Mouse (Mus musculus) G1E-ER4 (cell line): Measurements from ENCODE around the gene Dusp15. TPM values are rescaled to one million over a fixed set of nuclear protein-coding genes. Genes with fewer than 3 reads are reported as not detected.

ENCODE experiments used
- GATA1 ChIP-seq: IDR thresholded peaks from one replicate; pipeline ENCODE4 v1.8.0; 2012; ENCODE audit warnings: low read length, inconsistent platforms
- polyA plus RNA-seq: library from polyadenylated mRNA; stranded (reverse); fragments of >175 nt; gene quantifications from 2 replicates; pipeline ENCODE4 v1.2.3, GENCODE M21; 2012

The Dusp15 gene
- polyA plus RNA-seq, 1 experiment, result not detected

DNA sequence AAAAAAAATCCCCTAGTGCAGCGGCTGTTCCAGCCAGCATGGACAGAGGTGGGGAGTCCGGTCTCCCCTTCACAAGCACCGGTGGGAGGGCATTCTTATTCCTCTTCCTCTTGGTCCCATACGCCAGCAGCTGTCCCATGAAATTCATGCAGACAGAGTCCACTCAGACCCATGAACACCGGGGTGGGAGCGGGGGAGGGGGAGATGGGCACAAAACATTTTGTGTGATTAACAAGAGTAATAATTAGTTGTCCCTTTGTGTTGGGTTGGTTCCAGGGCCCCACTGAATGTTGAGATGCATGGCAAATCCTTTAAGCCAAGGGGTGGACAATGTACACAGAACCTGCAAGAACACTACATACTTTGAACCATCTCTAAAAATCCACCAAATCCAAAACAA, 10.4 kb downstream of the Dusp15 start:
- TF ChIP-seq GATA1, result no peak

DNA sequence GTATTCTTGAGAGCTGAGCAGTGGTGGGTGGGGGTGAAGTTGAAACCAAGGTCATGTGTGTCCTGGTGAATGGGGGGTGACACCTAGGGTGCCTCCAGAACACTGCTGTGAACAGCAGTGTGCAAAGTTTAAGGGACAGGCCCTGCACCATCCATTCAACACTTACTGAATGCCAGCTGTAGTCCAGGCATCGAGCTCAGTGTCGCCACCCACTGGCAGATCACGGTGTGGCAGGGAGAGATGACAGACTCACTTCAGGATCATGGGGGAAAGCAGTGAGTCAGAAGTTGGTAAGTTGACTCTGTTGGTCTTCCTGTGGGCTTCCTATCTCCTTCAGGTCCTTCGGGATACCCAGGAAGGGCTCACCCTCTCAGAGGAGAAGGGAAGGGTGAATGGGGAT, 11.7 kb downstream of the Dusp15 start:
- TF ChIP-seq GATA1, result no peak

DNA sequence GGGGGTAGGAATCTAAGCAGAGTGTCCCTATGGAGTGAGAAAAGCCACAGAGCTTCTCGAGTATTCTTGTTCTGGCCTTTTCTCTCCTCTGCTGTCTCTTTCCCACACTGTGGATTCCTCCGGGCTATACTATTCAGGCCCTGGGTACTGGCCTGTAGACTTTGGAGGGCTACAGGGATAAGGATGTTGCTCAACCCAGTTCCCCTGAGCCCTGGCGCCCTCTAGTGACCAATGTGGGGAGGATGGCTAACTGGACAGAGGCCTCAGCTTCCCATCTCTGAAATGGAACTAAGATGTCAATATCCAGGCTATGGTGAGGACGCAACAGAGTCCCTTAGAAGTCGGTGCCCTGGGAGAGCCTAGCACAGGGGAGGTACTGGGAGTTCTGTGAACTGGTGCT, 17.9 kb downstream of the Dusp15 start:
- TF ChIP-seq GATA1, result no peak

DNA sequence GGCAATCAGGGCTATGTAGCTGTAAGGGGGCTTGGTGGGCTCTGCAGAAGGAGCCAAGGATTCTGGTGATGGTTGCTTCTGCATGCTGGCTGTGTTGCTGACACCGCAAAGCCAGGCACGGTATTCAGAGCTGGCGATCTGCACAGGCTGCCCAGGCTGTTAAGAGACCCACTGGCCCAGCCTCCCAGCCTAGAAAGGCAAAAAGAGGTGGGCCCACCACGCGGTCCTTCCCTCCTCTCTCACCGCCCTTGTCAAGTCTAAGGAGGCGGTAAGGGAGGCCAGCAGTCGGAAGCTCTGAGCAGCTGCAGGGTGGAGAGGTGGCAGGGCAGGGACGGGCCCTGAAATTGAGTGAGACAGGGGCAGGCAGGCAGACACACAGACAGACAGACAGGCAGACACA, 18.4 kb downstream of the Dusp15 start, which contains the start of gene Foxs1:
TSS of gene Foxs1 (minus strand) at position 161 of the 400 bp plus-strand sequence.
- TF ChIP-seq GATA1, result no peak

DNA sequence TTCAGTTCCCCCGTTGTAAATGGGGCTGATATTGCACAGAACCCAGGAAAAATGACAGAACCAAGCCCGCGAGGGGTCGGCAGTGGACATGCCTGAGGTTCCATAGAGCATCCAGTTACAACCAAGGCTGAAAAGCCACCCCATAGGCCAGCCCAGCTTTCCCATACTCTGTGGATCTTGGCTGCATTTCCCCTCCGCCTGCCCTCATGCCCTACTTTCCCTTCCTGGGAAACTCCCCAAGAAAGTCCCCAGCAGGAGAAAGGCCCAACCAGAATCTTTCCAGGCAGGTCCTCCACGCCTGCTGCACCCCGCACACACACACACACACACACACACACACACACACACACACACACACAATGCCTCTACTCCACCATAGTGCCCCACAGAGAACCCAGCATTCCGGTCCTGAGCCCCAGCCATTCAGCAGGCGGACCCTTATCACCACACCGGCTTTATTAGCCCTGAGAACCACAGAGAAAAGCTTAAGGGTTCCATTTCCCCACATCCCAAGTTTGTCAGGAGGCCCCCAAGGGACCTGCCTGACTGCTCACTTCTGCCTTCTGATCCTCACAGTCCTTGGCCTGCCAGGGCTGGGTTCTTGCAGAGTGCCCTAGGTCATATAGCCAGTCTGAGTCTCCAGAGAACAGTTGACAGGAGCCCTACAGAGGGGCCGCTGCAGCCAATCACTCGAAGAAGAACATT, 19.9 kb downstream of the Dusp15 start:
- no peak for TF ChIP-seq GATA1

DNA sequence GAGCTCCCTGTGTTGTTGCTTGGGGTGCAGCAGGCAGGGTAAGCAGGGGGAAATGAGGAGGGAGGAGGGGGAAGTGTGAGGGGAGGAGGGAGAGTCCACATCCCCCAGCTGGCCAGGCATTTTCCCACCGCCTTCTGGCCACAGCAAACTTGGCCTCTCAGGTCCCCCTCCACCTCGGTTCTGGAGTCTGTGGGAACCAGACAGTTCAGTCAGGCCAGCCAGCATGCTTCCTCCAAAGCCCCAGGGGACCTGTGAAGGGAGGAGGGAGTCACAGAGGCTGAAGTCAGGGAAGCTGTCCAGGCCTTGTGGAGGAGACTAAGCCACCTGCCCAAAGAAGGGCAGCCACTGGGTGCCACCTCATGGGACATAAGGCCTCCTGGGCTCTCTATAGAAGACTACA, 21.2 kb downstream of the Dusp15 start:
- TF ChIP-seq GATA1, result no peak

DNA sequence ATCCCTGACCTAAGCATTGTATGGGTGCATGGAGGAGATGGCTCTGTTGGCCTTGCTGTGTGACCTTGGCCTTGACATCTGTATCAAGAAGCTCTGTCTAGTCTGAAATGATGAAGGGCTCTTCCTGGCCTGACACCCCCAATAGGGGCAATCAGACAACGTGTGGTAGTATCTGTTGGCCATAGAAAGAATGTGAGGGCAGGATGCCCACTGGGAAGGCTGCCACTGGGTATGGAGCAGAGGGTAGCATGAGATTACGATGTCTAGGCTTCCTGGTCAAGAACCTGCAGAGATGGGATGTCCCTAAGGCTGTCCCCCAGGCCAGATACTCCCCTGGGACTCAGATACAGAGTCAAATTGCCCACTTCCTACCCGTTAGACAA, 22.5 kb downstream of the Dusp15 start:
- no peak for TF ChIP-seq GATA1

DNA sequence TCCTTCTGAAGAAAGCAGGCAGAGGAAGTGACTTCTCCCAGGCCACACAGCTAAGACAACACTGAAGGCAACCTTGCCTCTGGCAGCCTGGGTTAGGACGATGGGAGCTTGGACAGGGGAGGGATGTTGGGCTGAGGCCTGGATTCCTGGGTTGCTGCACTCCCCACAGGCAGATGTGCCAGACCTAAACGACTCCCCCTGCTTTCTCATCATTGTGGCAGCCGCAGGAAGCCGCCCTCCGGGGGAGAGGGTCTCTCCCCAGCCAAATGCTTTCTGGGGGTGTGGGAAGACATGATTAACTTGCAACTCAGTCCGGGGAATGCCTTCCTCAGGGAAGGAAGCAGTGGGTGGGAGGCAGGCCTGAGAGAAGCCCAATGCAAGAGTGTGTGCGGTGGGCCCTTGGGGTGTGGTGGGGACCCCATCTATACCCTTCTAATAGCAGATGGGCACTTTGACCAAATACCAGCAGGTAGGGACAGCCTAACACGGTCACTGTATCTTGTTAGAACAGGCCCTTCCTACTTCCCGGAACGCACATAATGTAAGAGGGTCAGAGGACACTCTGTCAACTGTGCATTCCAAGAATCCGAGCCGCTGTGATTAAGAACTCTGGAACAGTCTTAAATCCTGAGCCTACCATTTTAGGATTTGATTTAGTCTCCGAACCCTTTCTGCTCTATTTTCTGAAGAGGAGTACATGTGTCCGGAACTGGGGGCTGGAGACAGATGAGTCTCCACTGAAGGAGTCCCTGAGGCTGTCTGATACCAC, 23.1 kb downstream of the Dusp15 start:
- no peak for TF ChIP-seq GATA1

DNA sequence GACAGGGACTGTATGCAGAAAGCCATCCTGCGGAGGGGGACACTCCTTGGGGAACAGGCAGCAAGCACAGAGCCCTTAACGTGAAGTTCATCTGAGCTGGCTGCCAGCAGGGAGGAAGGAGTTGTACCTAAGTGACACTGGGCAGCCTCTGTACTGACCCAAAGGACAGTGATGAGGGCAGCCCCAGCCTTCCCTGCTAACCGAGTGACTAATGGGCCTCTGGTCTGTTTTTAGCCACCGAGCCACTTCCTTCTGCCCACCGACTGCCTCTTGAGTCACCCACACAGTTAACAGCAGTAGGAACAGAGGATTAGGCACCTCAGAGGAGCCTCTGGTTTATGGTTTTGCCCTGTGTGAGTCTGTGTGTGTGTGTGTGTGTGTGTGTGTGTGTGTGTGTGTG, 24.1 kb downstream of the Dusp15 start:
- TF ChIP-seq GATA1, result no peak

DNA sequence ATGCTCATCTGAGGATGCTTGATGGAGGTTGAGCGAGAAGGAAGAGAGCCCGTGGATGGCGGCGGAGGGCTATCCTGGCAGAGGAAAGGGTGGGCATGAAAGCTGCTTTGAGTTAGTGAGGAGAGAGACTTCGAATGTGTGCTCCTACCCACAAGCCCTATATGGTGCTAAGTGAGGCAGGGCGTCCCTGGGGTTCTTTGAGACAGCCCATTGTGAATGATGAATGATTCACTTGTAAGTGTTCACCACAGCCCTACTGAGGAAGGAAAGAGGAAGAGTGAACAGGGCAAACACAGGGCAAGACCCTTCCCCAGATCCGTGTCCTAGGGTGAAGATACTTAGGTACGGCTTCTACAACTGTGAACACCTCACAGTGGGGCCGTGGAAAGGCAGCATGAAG, 24.6 kb downstream of the Dusp15 start:
- no peak for TF ChIP-seq GATA1

DNA sequence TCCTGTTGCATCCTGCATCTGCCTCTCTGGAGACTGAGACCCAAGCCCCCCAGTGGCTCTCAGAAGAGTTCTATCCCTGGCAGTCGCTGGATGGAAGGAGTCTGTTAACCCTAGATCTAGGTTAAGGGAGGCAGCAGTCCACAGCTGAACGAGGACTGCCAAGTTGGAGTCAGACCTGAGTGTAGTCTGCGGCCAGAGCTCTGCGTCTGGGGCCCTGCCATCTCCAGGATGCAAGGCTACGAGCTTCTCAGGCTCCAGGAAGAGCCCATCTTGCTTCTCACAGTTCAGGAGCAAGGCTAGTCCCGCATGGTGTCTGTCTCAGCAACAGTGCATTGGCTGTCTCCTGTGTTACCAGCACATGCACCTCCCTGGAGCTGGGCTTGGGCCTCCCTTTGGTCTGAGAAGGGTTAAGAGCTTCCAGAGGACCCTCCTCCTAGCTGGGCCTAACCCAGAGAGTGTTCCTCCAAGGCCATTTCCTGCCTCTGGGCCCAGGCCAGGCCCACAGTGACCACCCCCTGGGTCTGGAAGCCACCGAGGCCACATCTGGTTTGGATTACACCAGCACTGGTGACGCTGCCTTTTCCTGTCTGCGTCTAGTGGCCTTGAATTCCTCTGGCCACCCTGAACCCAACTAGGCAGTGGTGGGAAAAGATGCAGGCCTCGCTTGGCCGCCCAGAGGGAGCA, 26.2 kb downstream of the Dusp15 start:
- TF ChIP-seq GATA1, result no peak

DNA sequence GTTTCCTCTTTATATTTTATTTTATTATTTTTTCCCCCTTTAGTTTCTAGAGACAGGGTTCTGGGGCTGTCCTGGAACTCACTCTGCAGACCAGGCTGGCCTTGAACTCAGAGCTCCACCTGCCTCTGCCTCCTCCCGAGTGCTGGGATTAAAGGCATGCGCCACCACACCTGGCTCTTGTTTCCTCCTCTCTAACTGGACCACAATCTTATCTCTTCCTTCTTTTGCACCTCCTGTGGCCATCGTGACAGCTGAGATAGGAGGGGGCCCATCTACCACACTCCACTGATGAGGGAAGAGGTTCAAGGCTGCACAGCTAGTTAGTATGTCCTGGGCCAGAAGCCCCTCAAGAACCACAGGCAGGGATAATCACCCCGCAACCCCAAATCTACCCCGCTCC, 27.0 kb downstream of the Dusp15 start:
- no peak for TF ChIP-seq GATA1

DNA sequence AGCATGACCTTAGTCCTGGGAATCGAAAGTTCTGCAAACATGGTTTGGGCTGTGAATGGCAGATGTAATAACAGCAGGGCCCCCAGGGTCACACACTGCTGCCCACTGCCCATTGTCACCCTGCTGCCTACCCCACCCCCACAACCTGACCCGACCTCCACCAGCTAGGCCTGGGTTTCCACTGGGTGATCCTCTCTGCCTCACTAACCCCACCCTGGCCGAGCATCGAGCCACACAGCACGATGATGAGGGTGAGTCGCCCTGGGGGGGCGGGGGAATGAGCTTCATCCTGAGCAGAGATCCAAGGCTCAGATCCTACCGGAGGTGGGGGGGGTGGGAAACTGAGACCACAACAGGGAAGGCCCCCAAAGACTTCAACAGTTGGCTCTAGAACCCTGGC, 27.4 kb downstream of the Dusp15 start:
- no peak for TF ChIP-seq GATA1

DNA sequence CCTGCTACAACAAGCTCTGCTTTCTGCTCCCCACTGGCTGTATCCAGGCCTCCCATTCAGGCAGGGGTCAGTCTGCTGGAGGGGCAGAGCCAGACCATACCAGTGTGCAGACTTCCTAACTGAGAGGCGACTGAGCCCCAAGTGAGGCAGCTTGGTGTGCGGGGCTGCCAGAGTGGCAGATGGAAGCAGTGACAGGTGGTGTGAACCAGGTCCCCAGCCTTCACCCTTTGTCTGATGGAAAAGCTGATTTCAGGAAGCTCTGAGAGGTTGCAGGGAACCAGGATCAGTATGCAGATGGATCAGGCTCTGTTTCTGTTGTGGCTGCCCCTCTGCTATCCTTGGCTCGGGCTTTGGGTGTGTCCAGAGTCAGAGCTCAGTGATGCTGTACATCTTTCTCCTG, 27.9 kb downstream of the Dusp15 start:
- TF ChIP-seq GATA1, result no peak

DNA sequence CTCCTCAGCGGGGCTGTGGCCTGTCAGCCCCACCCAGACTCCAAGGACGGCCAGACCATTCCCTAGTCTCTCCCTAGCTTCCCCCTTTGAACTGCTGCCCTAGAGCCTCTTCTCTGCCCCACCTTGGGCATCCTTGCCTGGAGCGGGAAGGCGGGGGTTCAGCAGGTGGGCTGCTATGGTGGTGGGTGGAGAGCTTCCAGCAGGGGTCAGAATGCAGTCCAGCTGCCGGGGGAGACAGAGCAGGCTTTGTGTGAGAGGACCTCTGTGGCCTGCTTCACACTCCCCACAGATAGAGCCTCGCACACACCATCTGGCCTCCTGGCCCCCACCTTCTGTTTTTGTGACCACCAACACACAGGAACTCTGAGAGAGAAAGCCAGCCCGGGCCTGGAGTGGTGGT, 29.1 kb downstream of the Dusp15 start:
- TF ChIP-seq GATA1, result no peak

DNA sequence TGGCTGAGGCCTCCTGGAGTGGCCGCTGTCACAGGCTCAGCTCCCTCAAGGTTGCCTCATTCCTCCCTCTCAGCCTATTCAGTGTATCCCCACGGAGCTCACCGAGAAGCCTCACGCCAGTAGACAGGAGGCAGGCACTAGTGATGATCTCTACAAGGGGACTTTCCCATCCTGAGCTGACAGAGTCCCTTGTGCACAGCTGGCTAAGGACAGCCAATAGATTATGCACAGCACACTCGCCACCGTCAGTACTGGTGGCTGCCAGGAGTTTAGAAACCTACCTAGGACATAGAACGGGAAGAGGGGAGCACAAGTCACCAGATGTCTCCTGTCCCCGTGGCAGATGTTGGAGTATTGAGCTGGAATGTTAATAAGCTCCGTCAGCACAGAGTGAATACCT, 33.8 kb downstream of the Dusp15 start:
- no peak for TF ChIP-seq GATA1
